Mouse (Mus musculus) embryo, embryonic 9.5 days (tissue): ENCODE results near the gene Gucd1.
"Not testable (repeated sequence)": the region's sequence is repeated elsewhere in the genome, so short reads cannot be mapped to it uniquely, and the experiment has no call there.

Source experiments
- DNase-seq: peaks from one replicate; pipeline ENCODE4 v3.0.0-alpha.2; 2017; ENCODE audit errors: extremely low spot score

Gucd1 gene

DNA sequence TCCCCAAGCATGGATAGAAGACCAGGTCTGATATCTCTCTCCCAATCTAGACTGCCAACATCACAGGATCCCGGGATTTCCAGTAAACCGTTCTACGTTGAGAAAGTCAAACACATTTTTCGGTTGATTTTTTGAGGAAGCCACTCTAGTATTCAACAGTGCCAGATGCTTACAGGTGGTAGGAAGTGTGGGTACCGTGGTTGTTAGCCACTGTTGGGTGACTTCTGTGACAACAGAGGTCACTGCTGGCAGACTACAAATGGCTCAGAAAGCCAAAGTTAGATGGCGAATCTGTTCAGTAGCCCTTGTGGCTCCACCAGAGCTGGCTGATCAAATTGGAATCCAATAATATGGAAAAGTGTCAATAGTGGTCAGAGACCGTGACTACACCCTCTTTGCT, 14.1 kb downstream of the Gucd1 start:
- DNase-seq = no peak

DNA sequence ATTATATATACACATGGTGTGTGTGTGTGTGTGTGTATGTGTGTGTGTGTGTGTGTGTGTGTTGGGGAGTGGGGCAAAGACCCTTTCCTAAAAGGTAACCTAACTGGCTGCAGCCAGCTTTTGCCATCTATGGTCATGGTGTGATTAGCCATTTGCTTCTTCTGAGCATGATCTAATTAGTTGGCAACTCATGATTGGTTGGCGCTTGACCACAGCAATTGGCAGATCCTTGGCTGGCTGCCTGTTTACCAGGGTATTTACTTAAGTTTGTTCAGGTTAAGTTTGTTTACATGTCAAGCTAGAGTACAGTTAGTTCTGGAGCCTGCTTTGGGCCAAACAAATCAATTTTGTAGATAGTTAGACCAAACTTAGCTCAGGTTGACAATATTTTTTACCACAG, 16.1 kb downstream of the Gucd1 start:
- DNase-seq = no peak

DNA sequence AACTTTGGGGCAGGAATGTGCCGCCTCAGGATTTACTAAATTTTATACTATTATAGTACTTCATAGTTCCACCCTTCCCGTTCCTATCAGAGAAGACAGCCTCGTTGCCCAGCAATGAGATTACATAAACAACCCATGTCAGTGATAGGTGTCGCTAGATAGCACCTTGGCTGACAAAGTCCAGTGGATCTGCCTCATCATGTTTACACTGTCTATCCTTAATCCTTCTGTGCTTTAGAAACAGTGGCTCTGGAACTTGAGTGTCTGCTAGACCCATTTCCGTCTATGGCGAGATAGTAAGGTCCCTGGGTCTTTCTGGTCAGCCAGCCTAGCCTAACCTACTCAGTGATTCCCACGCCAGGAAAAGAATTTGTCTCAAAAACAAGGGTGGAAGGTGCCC, 17.4 kb downstream of the Gucd1 start:
- no peak for DNase-seq

DNA sequence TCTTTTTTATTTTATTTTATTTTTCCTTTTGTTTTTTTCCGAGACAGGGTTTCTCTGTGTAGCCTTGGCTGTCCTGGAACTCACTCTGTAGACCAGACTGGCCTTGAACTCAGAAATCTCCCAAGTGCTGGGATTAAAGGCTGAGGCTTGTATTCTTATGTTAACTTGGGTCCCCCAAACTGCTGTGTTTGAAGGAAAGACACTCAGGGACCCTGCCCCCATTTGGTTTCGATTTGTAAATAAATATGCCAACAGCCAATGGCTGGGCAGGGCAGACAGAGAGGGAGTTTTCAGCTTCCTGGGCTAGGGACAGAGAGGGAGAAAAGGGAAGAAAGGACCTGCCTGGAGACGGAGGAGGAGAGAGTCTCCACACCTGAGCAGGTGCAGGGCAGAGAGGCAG, 18.0 kb downstream of the Gucd1 start:
- DNase-seq = no peak

DNA sequence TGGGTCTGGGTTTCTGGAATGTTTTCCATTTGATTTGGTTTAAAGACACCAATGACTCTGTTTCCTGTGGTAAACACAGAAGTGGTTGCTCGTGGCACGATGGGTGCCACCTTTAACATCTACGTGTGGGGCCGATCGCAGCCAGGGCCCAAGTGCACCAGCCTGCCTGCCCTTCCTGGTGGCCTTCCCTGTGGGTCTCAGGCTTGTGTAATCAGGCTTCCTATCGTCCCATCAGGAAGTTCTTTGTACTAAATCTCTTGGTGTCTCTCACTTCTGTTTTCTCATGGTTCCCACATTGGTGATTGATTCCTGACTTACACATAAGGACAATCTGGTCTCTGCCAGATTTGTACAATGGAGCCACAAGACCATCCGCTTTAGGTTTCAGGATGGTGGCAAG, 18.6 kb downstream of the Gucd1 start:
- DNase-seq = not testable (repeated sequence)

DNA sequence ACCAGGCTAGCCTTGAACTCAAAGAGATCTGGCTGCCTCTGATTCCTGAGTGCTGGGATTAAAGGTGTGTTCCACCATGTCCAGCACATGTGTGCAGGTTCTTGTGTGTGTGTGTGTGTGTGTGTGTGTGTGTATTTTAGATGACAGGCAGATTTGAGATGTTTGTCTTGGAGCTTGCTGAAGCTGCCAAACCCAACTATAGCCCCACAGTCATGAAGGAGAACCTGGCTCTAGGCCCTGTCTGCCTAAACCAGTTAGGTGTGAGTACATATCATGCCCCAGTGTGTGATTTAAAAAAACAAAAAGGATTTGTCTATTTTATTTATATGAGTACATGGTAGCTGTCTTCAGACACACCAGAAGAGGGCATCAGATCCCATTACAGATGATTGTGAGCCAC, 21.9 kb downstream of the Gucd1 start:
- DNase-seq = no peak

DNA sequence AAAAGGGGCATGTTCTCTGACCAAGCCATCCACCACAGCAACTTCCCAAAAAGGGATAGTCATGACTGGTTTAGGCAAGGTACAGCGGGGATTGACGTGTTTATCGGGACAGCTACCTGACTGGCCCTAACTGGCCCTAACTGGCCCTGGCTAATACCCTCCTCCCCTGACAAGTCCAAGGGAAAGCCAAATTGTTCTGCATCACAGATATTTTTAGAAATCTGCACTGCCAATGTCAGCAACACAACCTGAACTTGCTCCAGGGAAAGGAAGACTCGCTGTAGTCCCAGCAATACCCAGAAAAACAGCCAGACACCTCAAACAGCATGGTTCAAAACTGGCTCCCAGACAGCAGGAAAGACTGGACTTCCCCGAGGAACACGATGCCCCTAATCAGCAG, 22.5 kb downstream of the Gucd1 start:
- DNase-seq = no peak

DNA sequence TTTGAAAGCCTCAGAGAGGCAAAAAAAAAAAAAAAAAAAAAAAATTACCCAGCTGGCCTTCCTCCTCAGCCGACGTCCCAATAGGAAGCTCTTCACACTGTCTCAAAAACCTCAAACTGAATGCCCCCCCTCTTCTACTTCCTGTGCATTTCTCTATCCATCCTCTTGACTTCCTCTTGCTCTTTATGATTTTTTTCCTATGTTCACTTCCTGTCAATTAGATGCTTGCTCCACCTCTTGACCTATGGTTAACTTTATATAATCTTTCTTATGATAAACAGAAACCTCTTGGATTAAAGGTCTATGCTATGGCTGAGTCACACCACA, 25.9 kb downstream of the Gucd1 start:
- DNase-seq = no peak

DNA sequence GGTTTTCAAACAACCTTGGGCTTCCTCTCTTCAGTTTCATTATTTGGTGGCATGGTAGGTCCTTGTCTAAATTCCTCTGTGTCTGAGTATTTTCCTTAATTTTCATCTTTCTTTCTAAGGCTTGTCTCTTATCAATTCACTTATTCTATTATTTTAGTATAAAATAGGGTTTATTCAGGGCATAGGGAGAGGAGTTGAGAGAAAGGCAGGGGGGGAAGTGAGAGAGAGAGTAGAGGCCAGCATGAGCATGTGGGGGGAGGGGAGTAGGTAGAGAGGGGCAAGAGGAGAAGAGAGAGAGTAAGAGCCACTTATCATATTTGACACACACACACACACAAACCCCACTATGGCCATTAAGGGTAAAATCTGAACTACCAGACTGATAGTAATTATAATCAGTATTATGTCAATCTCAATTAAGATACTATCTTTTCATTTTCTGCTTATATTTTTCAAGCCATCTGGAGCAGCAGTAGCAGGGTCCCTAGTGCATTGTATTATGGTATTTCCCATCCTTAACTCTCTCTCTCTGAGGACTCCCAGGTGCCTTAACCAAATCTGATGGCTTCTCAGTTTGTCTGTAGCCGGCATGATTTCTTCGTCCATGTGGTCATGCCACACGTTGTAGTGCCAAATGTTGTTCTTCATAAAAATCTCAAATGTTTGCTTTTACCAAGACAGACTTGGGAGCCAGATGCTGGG, 26.4 kb downstream of the Gucd1 start:
- DNase-seq = no peak

DNA sequence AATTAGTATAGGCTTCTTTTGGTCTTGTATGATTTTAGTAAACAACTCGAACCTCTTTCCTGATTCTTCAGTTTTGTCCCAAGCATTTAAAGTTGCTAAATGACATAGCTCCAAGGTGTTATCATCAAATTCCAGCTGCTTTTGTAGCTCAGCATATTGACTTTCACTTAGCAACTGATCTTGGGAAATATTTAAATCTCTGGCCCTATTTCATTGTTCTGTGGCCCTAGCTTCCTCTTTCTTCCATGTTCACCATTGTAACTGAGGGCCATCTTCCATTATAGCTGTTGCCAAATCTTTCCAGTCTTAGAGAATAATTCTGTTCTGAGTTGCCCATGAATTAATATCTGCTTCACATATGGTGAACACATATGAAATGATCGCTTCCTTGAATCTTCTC, 27.0 kb downstream of the Gucd1 start:
- no peak for DNase-seq

DNA sequence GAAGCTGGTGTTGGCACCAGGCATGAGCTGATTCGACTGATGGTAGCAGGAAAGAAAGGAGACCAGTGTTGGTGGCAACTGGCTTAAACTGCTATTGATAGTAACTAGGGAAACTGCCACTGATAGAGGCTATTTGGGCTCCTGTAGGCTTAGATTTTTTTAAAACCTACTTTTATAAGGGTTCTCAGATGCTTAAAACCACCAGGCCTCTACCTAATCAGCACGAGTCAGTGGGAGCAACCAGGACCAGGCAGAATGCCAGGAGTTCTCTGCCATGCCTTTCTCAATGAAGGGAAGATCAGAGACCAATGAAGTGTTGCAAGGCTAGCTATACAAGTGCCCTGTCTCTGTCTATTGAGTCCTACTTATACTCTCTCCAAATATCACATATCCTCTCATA, 28.2 kb downstream of the Gucd1 start:
- DNase-seq = no peak

DNA sequence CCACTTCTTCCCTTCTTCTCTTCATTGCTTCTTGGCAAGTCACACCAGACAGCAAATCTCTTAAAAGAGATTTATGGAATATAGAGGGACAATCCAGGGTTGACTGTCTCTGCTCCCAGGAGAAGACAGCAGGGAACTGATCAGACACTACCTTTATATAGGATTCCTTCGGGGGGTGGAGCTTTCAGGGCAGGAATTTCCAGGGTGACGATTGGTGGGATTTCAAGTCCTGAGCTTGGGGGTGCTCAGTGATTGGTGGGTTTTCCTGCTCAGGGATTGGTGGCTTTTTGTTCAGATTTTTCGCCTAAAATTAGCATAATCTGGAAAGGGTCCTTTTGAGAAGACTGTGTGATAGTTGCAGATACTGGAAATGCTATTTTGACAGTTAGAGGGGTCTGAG, 30.6 kb downstream of the Gucd1 start:
- no peak for DNase-seq

DNA sequence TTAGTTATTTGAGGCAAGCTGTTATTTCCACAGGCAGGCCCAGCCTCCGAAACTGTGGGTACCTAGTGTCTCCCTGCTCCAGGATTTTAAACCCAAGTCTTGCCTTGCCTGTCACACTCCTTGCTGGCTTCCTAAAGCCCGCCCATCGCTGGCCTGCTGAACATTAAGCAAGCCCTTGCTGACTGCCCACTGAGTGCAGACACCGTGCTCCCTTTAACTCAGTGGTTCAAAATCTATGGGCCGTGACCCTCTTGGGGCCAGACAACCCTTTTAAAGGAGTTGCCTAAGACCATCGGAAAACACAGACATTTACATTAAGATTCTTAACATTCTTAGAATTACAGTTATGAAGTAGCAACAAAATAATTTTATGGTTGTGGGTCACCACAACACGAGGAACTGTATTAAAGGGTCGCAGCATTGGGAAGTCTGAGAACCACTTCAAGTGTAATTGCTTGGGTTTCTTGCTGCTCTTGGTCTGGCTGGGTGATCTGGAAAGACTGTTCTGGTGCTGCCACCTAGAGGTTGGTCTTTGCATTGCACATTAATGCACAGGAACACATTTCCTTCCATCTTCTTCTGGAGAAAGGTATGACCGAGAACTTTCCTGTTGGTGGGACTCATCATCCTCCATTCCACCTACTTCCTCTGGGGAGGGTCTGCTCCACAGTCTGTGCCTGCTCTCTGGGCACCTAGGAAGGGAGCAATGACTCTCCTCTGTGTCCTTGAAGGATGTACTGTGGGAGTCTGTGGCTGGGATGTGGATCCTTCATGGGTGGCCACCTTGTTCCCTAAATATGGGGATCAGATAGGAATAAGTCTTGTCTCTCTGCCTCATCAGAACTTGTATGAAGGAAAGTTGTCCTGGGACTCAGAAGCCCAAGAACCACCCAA, 31.4 kb downstream of the Gucd1 start:
- peak; percentile 80 for DNase-seq

DNA sequence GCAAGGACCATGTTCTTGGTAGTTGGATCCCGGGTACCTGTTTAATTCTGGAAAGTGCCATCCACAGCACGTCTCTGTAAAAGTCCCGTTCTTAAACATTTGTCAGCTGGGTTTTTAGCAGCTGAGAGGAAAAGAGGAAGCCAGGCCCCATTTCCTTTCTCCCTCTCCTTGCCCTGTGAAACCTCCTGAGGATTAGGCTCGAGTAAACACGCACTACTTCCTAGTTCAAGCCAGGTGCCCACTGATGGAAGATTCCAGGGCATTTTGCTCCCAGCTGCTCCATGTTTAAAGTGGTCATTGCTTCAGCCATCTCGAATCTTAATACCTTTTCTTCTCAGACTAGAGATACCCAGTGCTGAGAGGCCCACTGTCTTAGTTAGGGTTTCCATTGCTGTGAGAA, 33.0 kb downstream of the Gucd1 start:
- DNase-seq = no peak

DNA sequence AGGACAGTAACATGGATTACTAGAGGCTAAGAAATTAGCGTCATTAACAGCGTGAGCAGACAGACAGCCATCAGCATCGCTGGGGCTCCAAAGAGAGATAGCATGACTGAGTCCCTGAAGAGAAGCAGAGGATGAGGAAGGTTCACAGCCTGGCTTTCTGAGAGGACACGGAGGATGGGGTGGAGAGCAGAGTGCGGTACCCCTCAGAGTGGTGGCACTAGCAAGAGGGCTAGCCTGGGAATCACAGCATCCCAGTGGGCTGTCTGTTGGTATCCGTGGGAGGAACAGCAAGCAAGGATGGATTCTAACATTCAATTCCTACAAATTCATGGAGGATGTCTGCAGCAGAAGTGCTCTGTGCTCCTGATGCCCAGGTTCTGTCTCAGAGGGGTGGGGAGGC, 33.7 kb downstream of the Gucd1 start:
- DNase-seq = no peak

DNA sequence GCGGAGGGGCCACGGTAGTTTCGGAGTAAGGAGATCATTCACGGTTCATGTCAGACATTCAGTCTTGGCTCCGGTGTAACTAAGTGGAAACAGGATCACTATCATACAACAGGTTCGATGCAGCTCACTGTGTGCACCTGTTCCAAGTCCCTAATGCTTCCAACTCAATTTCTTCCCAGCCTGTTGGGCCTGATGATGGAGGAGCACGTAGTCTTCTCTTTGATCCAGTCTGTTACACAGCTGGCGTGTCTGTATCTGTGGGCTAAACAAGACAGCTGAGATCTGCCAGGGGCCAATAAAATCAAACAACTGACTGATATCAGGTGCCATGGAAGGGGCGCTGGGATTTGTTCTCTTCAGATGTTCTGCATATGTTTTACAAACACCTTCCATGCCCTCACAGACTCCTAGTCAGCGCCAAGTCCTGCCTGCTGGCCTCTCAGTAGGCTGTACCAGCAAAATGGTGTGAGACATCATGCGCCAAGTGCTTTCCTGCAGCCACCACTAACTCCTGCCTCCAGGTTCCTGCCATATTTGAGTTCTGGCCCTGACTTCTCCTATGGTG, 34.8 kb downstream of the Gucd1 start:
- no peak for DNase-seq

DNA sequence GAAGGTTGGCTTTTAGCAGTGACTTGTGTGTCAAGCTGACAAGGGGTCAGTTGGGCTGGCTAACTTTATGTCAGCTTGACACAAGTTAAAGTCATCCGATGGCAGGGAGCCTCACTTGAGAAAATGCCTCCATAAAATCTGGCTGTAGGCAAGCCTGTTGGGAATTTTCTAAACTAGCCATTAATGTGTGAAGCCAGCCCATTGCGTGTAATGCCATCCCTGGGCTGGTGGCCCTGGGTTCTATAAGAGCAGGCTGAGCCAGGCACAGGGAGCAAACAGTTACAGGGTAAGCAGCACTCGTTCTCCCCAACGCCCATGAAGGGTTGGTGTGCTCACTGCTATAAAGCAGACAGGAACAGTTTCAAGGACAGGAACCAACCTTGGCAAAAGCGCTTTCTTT, 35.5 kb downstream of the Gucd1 start:
- DNase-seq = no peak

DNA sequence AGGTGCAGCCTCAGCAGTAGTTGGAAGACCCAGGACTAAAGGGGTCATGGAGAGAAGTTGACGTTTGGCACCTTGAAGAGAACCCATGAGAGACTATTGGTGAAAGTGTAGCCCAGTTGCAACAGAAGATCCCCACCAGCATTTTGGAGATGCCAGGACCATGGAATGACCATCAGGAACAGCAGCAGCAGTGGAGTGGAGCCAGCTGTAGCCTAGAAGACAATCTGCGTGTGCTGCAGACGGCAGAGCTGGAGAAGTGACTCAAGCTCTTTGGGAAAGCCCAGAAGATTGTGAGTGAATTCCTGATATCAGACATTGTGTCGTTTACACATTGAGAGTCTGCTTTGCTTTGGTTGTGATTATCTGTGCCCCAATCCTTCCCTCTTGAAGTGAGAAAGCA, 36.1 kb downstream of the Gucd1 start:
- DNase-seq = no peak

DNA sequence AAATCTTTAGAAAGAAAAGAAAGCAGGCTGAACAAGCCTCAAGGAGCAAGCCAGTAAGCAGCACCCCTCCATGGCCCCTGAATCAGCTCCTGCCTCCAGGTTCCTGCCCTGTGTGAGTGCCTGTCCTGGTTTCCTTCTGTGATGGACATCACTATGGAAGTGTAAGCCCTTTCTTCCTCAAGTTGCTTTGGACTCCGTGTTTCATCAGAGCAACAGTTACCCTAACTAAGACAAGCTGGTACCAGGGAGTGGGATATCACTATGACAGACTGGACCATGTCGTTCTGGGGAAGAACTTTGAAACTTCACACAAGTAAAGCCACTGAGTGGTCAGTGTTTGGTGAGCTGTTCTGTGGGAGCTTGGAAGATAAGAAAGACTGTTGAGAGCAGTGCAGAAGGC, 37.8 kb downstream of the Gucd1 start:
- no peak for DNase-seq

DNA sequence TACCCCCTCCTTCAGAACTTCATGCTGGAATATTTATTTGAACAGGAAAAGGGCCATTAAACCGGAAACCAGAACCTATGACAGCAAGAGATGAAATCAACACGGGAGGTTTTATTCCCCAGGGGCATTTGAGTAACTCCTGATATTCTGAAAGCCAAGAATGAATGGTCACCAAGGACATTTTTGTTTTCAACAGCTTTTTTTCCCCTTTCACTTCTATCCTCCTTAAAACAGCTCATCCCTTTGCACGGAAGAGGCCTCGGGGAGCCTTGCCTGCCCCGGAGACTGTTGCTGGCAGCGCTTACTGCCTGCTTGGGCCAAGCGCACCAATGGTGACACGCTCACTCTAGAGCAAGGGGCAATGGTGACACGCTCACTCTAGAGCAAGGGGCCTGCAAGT, 40.7 kb downstream of the Gucd1 start:
- no peak for DNase-seq

DNA sequence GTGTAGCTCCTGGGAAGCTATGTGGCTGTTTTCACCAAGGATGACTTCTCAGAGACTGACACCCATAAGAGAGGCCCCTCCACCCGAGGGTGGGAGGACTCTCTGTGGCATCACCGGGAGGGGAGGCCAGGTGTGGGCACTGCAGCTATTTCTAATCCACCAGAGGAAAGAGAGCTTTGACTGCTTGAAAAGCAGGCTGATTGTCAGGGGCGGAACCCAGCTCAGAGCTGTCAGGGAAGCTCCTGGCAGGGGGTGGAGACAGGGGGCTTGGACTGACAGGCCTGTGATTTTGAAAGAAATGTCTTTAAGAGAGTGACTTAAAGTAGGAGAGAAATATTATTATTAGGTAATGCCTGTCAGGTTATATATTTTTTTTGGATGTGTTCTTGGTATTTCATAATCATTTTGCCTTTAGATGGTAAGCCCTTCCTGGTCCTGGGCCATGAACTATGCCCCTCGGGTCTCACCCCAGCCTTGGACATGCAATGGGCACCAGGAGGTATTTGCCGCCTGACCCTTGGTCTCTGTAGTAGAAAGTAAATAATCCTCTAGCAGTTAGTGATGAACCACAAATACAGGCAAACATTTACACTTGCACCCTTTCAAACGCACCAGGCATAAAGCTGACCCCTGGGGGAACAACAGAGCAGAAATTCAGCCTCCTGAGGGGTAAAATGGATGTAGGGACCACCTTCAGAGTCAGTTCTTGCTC, 42.5 kb downstream of the Gucd1 start:
- DNase-seq = not testable (repeated sequence)

DNA sequence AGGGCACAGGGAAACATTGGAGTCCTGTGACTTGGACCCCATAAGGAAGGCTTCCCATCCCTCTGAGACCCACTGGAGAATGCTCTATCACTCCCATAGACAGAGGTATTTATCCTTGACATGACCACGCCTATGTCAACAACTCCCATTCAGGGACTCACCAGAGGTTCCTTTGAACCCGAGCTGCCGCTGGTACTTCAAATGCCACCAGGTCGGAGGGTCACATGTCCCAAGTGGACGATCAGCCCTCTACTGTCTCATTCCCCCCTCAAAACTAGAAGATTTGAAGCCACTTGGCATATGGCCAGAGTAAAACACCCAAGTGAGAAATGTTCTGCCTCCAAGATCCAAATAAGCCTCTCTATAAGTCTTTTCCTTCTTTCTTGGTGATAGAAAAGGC, 43.2 kb downstream of the Gucd1 start:
- DNase-seq = no peak

DNA sequence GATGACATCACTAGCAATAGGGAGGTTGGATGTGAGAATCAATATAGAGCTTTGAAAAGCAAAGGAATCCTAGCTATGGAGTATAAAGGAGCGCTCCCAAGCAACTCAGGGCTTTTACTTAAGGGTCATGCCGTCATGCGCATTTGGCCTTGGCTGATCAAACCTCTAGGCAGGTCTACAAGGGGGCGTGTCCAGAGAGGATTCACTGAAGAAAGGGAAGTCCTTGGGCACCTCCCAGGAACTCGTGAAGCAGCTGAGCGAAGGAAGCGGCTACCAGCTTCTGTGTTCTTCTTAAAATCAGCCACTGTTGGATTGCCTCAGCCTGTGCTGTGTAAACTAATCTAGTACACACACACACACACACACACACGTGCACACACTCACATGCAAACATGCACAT, 44.4 kb downstream of the Gucd1 start:
- no peak for DNase-seq
